Mouse (Mus musculus) thymus, postnatal 4 days (tissue): Measurements from ENCODE around the gene Ilk.
"Not testable (repeated sequence)": the region's sequence is repeated elsewhere in the genome, so short reads cannot be mapped to it uniquely, and the experiment has no call there.

Experiments used
- DNase-seq: peaks from one replicate; pipeline ENCODE4 v3.0.0; 2021

The Ilk gene

GRCm38 (mm10) chr7:105743246-105743925, 7.0 kb downstream of the Ilk start:
- not testable (repeated sequence) for DNase-seq

GRCm38 (mm10) chr7:105743926-105744590, 7.7 kb downstream of the Ilk start, which contains the start of gene Taf10:
Taf10 (minus strand) TSS chr7:105744361.
- peak; percentile 92 for DNase-seq

GRCm38 (mm10) chr7:105747776-105748175, 11.4 kb downstream of the Ilk start:
- DNase-seq: no peak

- peak; percentile 87 for DNase-seq
Observed at GRCm38 (mm10) chr7:105751491-105752433, 15.4 kb downstream of the Ilk start, which contains the start of gene Tpp1. Tpp1 (minus strand) TSS chr7:105752235.

GRCm38 (mm10) chr7:105752716-105753115, 16.3 kb downstream of the Ilk start:
- DNase-seq: no peak

GRCm38 (mm10) chr7:105753281-105753680, 16.9 kb downstream of the Ilk start:
- no peak for DNase-seq

- DNase-seq: no peak
Observed at GRCm38 (mm10) chr7:105761813-105762484, 25.6 kb downstream of the Ilk start.

- DNase-seq: no peak
Observed at GRCm38 (mm10) chr7:105762517-105763270, 26.3 kb downstream of the Ilk start.

GRCm38 (mm10) chr7:105764331-105764730, 27.9 kb downstream of the Ilk start:
- no peak for DNase-seq

GRCm38 (mm10) chr7:105767729-105768165, 31.4 kb downstream of the Ilk start:
- DNase-seq: no peak

- no peak for DNase-seq
Observed at GRCm38 (mm10) chr7:105769959-105770358, 33.6 kb downstream of the Ilk start.

- no peak for DNase-seq
Observed at GRCm38 (mm10) chr7:105772331-105772730, 35.9 kb downstream of the Ilk start.

GRCm38 (mm10) chr7:105773041-105773440, 36.6 kb downstream of the Ilk start:
- no peak for DNase-seq

- DNase-seq: no peak
Observed at GRCm38 (mm10) chr7:105774661-105775060, 38.3 kb downstream of the Ilk start.

- DNase-seq: no peak
Observed at GRCm38 (mm10) chr7:105776026-105776425, 39.6 kb downstream of the Ilk start.

- no peak for DNase-seq
Observed at GRCm38 (mm10) chr7:105777316-105777715, 40.9 kb downstream of the Ilk start.

- peak; percentile 32 for DNase-seq
Observed at GRCm38 (mm10) chr7:105777797-105778552, 41.6 kb downstream of the Ilk start.

GRCm38 (mm10) chr7:105778553-105779265, 42.3 kb downstream of the Ilk start:
- peak; percentile 69 for DNase-seq

- DNase-seq: no peak
Observed at GRCm38 (mm10) chr7:105783861-105784260, 47.5 kb downstream of the Ilk start.

GRCm38 (mm10) chr7:105784556-105784955, 48.2 kb downstream of the Ilk start:
- DNase-seq: no peak
